Mouse (Mus musculus) CH12.LX (cell line): ENCODE results near the gene Hmcn1. TPM values are rescaled to one million over a fixed set of nuclear protein-coding genes. Genes with fewer than 3 reads are reported as not detected.

Experiments
- DNase-seq: peaks from one replicate; pipeline ENCODE4 v3.0.0-alpha.2; 2013; ENCODE audit errors: extremely low read depth
- H3K27ac ChIP-seq: 2 replicates; pipeline ENCODE4 v1.5.1; 2012; ENCODE audit warnings: low read depth, mild to moderate bottlenecking, control low read depth, moderate library complexity; ENCODE audit not compliant: insufficient read depth
- H3K27me3 ChIP-seq: replicated peaks from 2 replicates; pipeline ENCODE3; 2012; ENCODE audit warnings: inconsistent platforms
- H3K36me3 ChIP-seq, 2 experiments: replicated peaks in 1 of 2; 2 replicates each; pipeline versions ENCODE3 to v1.6.1; 2012; ENCODE audit warnings: inconsistent platforms in 1 of 2, low read length in 1 of 2, mild to moderate bottlenecking in 1 of 2, mixed read lengths in 1 of 2, moderate library complexity in 1 of 2; ENCODE audit not compliant: control insufficient read depth in 1 of 2, insufficient read depth in 1 of 2
- H3K4me1 ChIP-seq, 2 experiments: 2 replicates each; pipeline ENCODE4 v1.6.1; 2012; ENCODE audit warnings: inconsistent platforms in 1 of 2, moderate library complexity in 1 of 2; ENCODE audit not compliant: insufficient read depth in 2 of 2, control insufficient read depth in 1 of 2
- H3K4me2 ChIP-seq: 2 replicates; pipeline ENCODE4 v1.6.1; 2012; ENCODE audit warnings: low read depth, mild to moderate bottlenecking, control low read depth; ENCODE audit not compliant: poor library complexity, insufficient read depth, severe bottlenecking
- H3K4me3 ChIP-seq, 3 experiments: fragments of 150-350 bp in 1 of 3; sonication (generic) in 1 of 3; replicated peaks in 1 of 3; 2 replicates each; pipeline versions ENCODE3 to v1.5.1; 2011 to 2012; ENCODE audit warnings: low read depth in 2 of 3, low read length in 2 of 3, mild to moderate bottlenecking in 2 of 3, moderate library complexity in 2 of 3, control low read depth in 1 of 3, improper control_type of control experiment in 1 of 3, inconsistent platforms in 1 of 3, mixed read lengths in 1 of 3; ENCODE audit not compliant: poor library complexity in 1 of 3
- H3K79me2 ChIP-seq: replicated peaks from 2 replicates; pipeline ENCODE4 v1.6.1; 2012; ENCODE audit warnings: mild to moderate bottlenecking, moderate library complexity; ENCODE audit not compliant: control insufficient read depth, poor library complexity, insufficient read depth, severe bottlenecking; ENCODE audit errors: extremely low read depth
- H3K9ac ChIP-seq: 2 replicates; pipeline ENCODE4 v1.6.1; 2012; ENCODE audit warnings: low read depth, mild to moderate bottlenecking, control low read depth, moderate library complexity; ENCODE audit not compliant: insufficient read depth
- H3K9me3 ChIP-seq: replicated peaks from 2 replicates; pipeline ENCODE3; 2012; ENCODE audit warnings: low read length, inconsistent platforms, mixed read lengths
- BHLHE40 ChIP-seq: IDR thresholded peaks from 2 replicates; pipeline ENCODE4 v1.6.1; 2011; ENCODE audit warnings: mild to moderate bottlenecking, low read depth, low read length, improper control_type of control experiment
- CHD2 ChIP-seq: IDR thresholded peaks from 2 replicates; pipeline ENCODE4 v1.6.1; 2011; ENCODE audit warnings: low read length, improper control_type of control experiment
- CTCF ChIP-seq, 2 experiments: IDR thresholded peaks in 1 of 2; conservative IDR thresholded peaks in 1 of 2; 2 replicates each; pipeline ENCODE4 v1.5.1; 2011 to 2012; ENCODE audit warnings: low read depth in 2 of 2, low read length in 2 of 2, improper control_type of control experiment in 1 of 2, inconsistent platforms in 1 of 2, mild to moderate bottlenecking in 1 of 2, moderate library complexity in 1 of 2
- EP300 ChIP-seq: IDR thresholded peaks from 2 replicates; pipeline ENCODE4 v1.6.1; 2011; ENCODE audit warnings: low read length, improper control_type of control experiment
- IRF4 ChIP-seq: IDR thresholded peaks from 2 replicates; pipeline ENCODE4 v1.6.1; 2014; ENCODE audit warnings: low read depth, mild to moderate bottlenecking, inconsistent platforms, low read length, improper control_type of control experiment
- JUN ChIP-seq: IDR thresholded peaks from 2 replicates; pipeline ENCODE4 v1.6.1; 2011; ENCODE audit warnings: low read depth, mild to moderate bottlenecking, low read length, improper control_type of control experiment, moderate library complexity; ENCODE audit not compliant: insufficient read depth
- JUND ChIP-seq: conservative IDR thresholded peaks from 2 replicates; pipeline ENCODE4 v1.6.1; 2011; ENCODE audit warnings: low read depth, low read length, improper control_type of control experiment
- MXI1 ChIP-seq: IDR thresholded peaks from 2 replicates; pipeline ENCODE4 v1.6.1; 2011; ENCODE audit warnings: mild to moderate bottlenecking, low read depth, low read length, improper control_type of control experiment
- NRF1 ChIP-seq: IDR thresholded peaks from 2 replicates; pipeline ENCODE4 v1.6.1; 2014; ENCODE audit warnings: low read depth, mild to moderate bottlenecking, inconsistent platforms, low read length, improper control_type of control experiment, moderate library complexity
- RCOR1 ChIP-seq: conservative IDR thresholded peaks from 2 replicates; pipeline ENCODE4 v1.6.1; 2012; ENCODE audit warnings: low read depth, mild to moderate bottlenecking, inconsistent platforms, low read length, improper control_type of control experiment
- TCF12 ChIP-seq: IDR thresholded peaks from 2 replicates; pipeline ENCODE4 v1.6.1; 2014; ENCODE audit warnings: low read depth, mild to moderate bottlenecking, inconsistent platforms, low read length, improper control_type of control experiment
- USF2 ChIP-seq: conservative IDR thresholded peaks from 2 replicates; pipeline ENCODE4 v1.6.1; 2011; ENCODE audit warnings: low read depth, low read length, improper control_type of control experiment
- ZMIZ1 ChIP-seq: IDR thresholded peaks from 2 replicates; pipeline ENCODE4 v1.6.1; 2012; ENCODE audit warnings: low read depth, mild to moderate bottlenecking, inconsistent platforms, low read length, improper control_type of control experiment
- dilution Hi-C: fragments of 300-500 bp; cut with MboI; formaldehyde crosslinking; loops from 2 replicates; pipeline ENCODE4 v1.14.3; 2020; ENCODE audit warnings: low sequenced_read_pairs; ENCODE audit not compliant: extremely low pct_unique_long_range_greater_than_20kb, extremely low pct_ligation_motif_present
- in situ Hi-C: fragments of 300-500 bp; cut with MboI; formaldehyde crosslinking; loops from 3 replicates; pipeline ENCODE4 v1.14.3; 2019; ENCODE audit warnings: low sequenced_read_pairs, low pct_ligation_motif_present, low pct_unique_long_range_greater_than_20kb, mixed read lengths
- polyA plus RNA-seq: library from polyadenylated mRNA; unstranded; fragments of >175 nt; gene quantifications from 2 replicates; pipeline ENCODE4 v1.2.1, GENCODE M21; 2012; ENCODE audit warnings: low read depth; ENCODE audit not compliant: insufficient read length
- total RNA-seq, 2 experiments: library from RNA; depleted of rRNA; stranded (reverse); fragments of 300-350 nt in 1 of 2; fragments of >200 nt in 1 of 2; gene quantifications; 2 replicates each; pipeline ENCODE4 v1.2.3; 2012 to 2014

Hmcn1 gene
- total and polyA plus RNA-seq, 3 experiments = under 0.01 to 0.04 (median 0.01) TPM

- no peaks in the 10 kb centered on the region for H3K27me3 ChIP-seq
- no peak overlapping the region for H3K27ac ChIP-seq
- dilution Hi-C loops (no loop called here), in situ Hi-C loops (no loop called here)
- H3K4me1 ChIP-seq = peaks cover 0 to 10% of the 10 kb centered on the region in 2 experiments; a peak in 2 of 4 replicates
- H3K9me3 ChIP-seq = no peaks in the 10 kb centered on the region
- H3K4me2 ChIP-seq = no peak overlapping the region
- H3K4me3 ChIP-seq = no peak overlapping the region
- TF ChIP-seq EP300 = no peak
- TF ChIP-seq RCOR1 = no peak
- no peak for TF ChIP-seq JUND
- no peak for DNase-seq
- H3K36me3 ChIP-seq = no peaks in the 10 kb centered on the region
- H3K79me2 ChIP-seq = no peaks in the 10 kb centered on the region
- no peak overlapping the region for H3K9ac ChIP-seq
These were observed 422.6 kb downstream of the Hmcn1 start for GRCm38 (mm10) chr1:150570562-150571156.

GRCm38 (mm10) chr1:150569820-150570543 is 423.3 kb downstream of the Hmcn1 start:
- in situ Hi-C loops = no loop called here
- H3K4me3 ChIP-seq = no peak overlapping the region
- no peak for TF ChIP-seq BHLHE40
- TF ChIP-seq CHD2 = no peak
- no peak for TF ChIP-seq ZMIZ1
- no peak for TF ChIP-seq MXI1
- no peak for TF ChIP-seq RCOR1
- TF ChIP-seq TCF12 = no peak
- TF ChIP-seq JUN = no peak
- no peak for TF ChIP-seq USF2
- no peak for TF ChIP-seq CTCF (conservative IDR thresholded peaks at IDR 0.05 in 1 of 2, IDR thresholded peaks at IDR 0.05 in 1 of 2; ENCODE audit: low read depth in 2 of 2, low read length in 2 of 2)
- no peak for TF ChIP-seq IRF4
- TF ChIP-seq, all 38 proteins: peak for 0
- no peak overlapping the region for H3K4me2 ChIP-seq
- H3K4me1 ChIP-seq = peaks cover 0 to 11% of the 10 kb centered on the region in 2 experiments; a peak in 2 of 4 replicates
- no peaks in the 10 kb centered on the region for H3K79me2 ChIP-seq
- no peaks in the 10 kb centered on the region for H3K9me3 ChIP-seq
- no peak for DNase-seq
- H3K27ac ChIP-seq = no peak overlapping the region
- H3K36me3 ChIP-seq = no peaks in the 10 kb centered on the region
- dilution Hi-C loops = no loop called here
- H3K9ac ChIP-seq = no peak overlapping the region
- H3K27me3 ChIP-seq = no peaks in the 10 kb centered on the region

- H3K9me3 ChIP-seq = no peaks in the 10 kb centered on the region
- H3K4me3 ChIP-seq = no peak overlapping the region
- peaks cover 0 to 11% of the 10 kb centered on the region in 2 experiments; a peak in 2 of 4 replicates for H3K4me1 ChIP-seq
- dilution Hi-C loops (no loop called here), in situ Hi-C loops (no loop called here)
- peak; percentile 26 for DNase-seq
- peak overlapping the region; percentile 68 for H3K4me2 ChIP-seq
- no peaks in the 10 kb centered on the region for H3K27me3 ChIP-seq
- no peak overlapping the region for H3K27ac ChIP-seq
- no peaks in the 10 kb centered on the region for H3K36me3 ChIP-seq
- TF ChIP-seq NRF1 = no peak
- TF ChIP-seq MXI1 = no peak
- peak; percentile 59; the same call in 1 of the 2 replicates for TF ChIP-seq EP300
- TF ChIP-seq ZMIZ1 = no peak
- peak; percentile 68 for TF ChIP-seq JUN
- H3K79me2 ChIP-seq = no peaks in the 10 kb centered on the region
- no peak overlapping the region for H3K9ac ChIP-seq
These were observed 426.9 kb downstream of the Hmcn1 start for GRCm38 (mm10) chr1:150566287-150566686.
